Mouse (Mus musculus): Measurements from ENCODE around the gene S100a4. TPM values are rescaled to one million over a fixed set of nuclear protein-coding genes. Genes with fewer than 3 reads are reported as not detected.

The S100a4 gene
- polyA plus RNA-seq, 1 experiment: 454 TPM

- TF ChIP-seq CTCF (IDR thresholded peaks at IDR 0.05; ENCODE audit: borderline replicate concordance, insufficient read depth, low read length): no peak
- no peak for TF ChIP-seq POLR2A (IDR thresholded peaks at IDR 0.05; ENCODE audit: low read depth, low read length)
- Histone ChIP-seq H3K4me3 (ENCODE audit: insufficient read depth, low read length) (no peak overlapping the region), H3K27ac (ENCODE audit: insufficient read depth, low read length) (no peak overlapping the region), H3K4me1 (ENCODE audit: control insufficient read depth, insufficient read depth, low read length) (no peaks in the 10 kb centered on the region)
Observed at GRCm38 (mm10) chr3:90629298-90629697, 25.7 kb downstream of the S100a4 start.

- TF ChIP-seq POLR2A (IDR thresholded peaks at IDR 0.05; ENCODE audit: low read depth, low read length): no peak
- no peak for TF ChIP-seq CTCF (IDR thresholded peaks at IDR 0.05; ENCODE audit: borderline replicate concordance, insufficient read depth, low read length)
- Histone ChIP-seq H3K4me1 (ENCODE audit: control insufficient read depth, insufficient read depth, low read length) (no peaks in the 10 kb centered on the region), H3K27ac (ENCODE audit: insufficient read depth, low read length) (no peak overlapping the region), H3K4me3 (ENCODE audit: insufficient read depth, low read length) (no peak overlapping the region)
Observed at GRCm38 (mm10) chr3:90631984-90632383, 28.4 kb downstream of the S100a4 start.

- Histone ChIP-seq H3K27ac (ENCODE audit: insufficient read depth, low read length) (no peak overlapping the region), H3K4me1 (ENCODE audit: control insufficient read depth, insufficient read depth, low read length) (no peaks in the 10 kb centered on the region), H3K4me3 (ENCODE audit: insufficient read depth, low read length) (no peak overlapping the region)
- TF ChIP-seq POLR2A (IDR thresholded peaks at IDR 0.05; ENCODE audit: low read depth, low read length) (no peak), CTCF (IDR thresholded peaks at IDR 0.05; ENCODE audit: borderline replicate concordance, insufficient read depth, low read length) (no peak)
Observed at GRCm38 (mm10) chr3:90638511-90639275, 35.1 kb downstream of the S100a4 start.

GRCm38 (mm10) chr3:90639511-90640154 is 36.1 kb downstream of the S100a4 start:
- TF ChIP-seq POLR2A (IDR thresholded peaks at IDR 0.05; ENCODE audit: low read depth, low read length): no peak
- no peak for TF ChIP-seq CTCF (IDR thresholded peaks at IDR 0.05; ENCODE audit: borderline replicate concordance, insufficient read depth, low read length)
- no peak overlapping the region for H3K4me3 ChIP-seq (ENCODE audit: insufficient read depth, low read length)
- no peaks in the 10 kb centered on the region for H3K4me1 ChIP-seq (ENCODE audit: control insufficient read depth, insufficient read depth, low read length)
- H3K27ac ChIP-seq (ENCODE audit: insufficient read depth, low read length): no peak overlapping the region

GRCm38 (mm10) chr3:90640981-90641380 is 37.4 kb downstream of the S100a4 start:
- no peaks in the 10 kb centered on the region; the same call in 1 of the 2 replicates for H3K4me1 ChIP-seq (ENCODE audit: control insufficient read depth, insufficient read depth, low read length)
- TF ChIP-seq POLR2A (IDR thresholded peaks at IDR 0.05; ENCODE audit: low read depth, low read length) (no peak), CTCF (IDR thresholded peaks at IDR 0.05; ENCODE audit: borderline replicate concordance, insufficient read depth, low read length) (no peak)
- no peak overlapping the region for H3K4me3 ChIP-seq (ENCODE audit: insufficient read depth, low read length)
- H3K27ac ChIP-seq (ENCODE audit: insufficient read depth, low read length): no peak overlapping the region

GRCm38 (mm10) chr3:90644220-90644619 is 40.6 kb downstream of the S100a4 start:
- H3K4me3 ChIP-seq (ENCODE audit: insufficient read depth, low read length): no peak overlapping the region
- no peak for TF ChIP-seq POLR2A (IDR thresholded peaks at IDR 0.05; ENCODE audit: low read depth, low read length)
- peak; percentile 67; the same call in 1 of the 2 replicates for TF ChIP-seq CTCF (IDR thresholded peaks at IDR 0.05; ENCODE audit: borderline replicate concordance, insufficient read depth, low read length)
- no peaks in the 10 kb centered on the region; the same call in 1 of the 2 replicates for H3K4me1 ChIP-seq (ENCODE audit: control insufficient read depth, insufficient read depth, low read length)
- no peak overlapping the region for H3K27ac ChIP-seq (ENCODE audit: insufficient read depth, low read length)

GRCm38 (mm10) chr3:90647291-90647690 is 43.7 kb downstream of the S100a4 start:
- TF ChIP-seq POLR2A (IDR thresholded peaks at IDR 0.05; ENCODE audit: low read depth, low read length) (no peak), CTCF (IDR thresholded peaks at IDR 0.05; ENCODE audit: borderline replicate concordance, insufficient read depth, low read length) (no peak)
- Histone ChIP-seq H3K4me1 (ENCODE audit: control insufficient read depth, insufficient read depth, low read length) (no peaks in the 10 kb centered on the region; the same call in 1 of the 2 replicates), H3K4me3 (ENCODE audit: insufficient read depth, low read length) (no peak overlapping the region), H3K27ac (ENCODE audit: insufficient read depth, low read length) (no peak overlapping the region)

GRCm38 (mm10) chr3:90648981-90649380 is 45.4 kb downstream of the S100a4 start:
- H3K4me1 ChIP-seq (ENCODE audit: control insufficient read depth, insufficient read depth, low read length): peaks cover 3% of the 10 kb centered on the region; the same call in 1 of the 2 replicates
- no peak overlapping the region for H3K27ac ChIP-seq (ENCODE audit: insufficient read depth, low read length)
- H3K4me3 ChIP-seq (ENCODE audit: insufficient read depth, low read length): no peak overlapping the region
- TF ChIP-seq POLR2A (IDR thresholded peaks at IDR 0.05; ENCODE audit: low read depth, low read length): no peak
- no peak for TF ChIP-seq CTCF (IDR thresholded peaks at IDR 0.05; ENCODE audit: borderline replicate concordance, insufficient read depth, low read length)

GRCm38 (mm10) chr3:90649832-90650231 is 46.3 kb downstream of the S100a4 start:
- TF ChIP-seq POLR2A (IDR thresholded peaks at IDR 0.05; ENCODE audit: low read depth, low read length) (no peak), CTCF (IDR thresholded peaks at IDR 0.05; ENCODE audit: borderline replicate concordance, insufficient read depth, low read length) (no peak)
- H3K4me1 ChIP-seq (ENCODE audit: control insufficient read depth, insufficient read depth, low read length): peaks cover 3% of the 10 kb centered on the region; the same call in 1 of the 2 replicates
- no peak overlapping the region for H3K27ac ChIP-seq (ENCODE audit: insufficient read depth, low read length)
- H3K4me3 ChIP-seq (ENCODE audit: insufficient read depth, low read length): no peak overlapping the region

All from embryonic fibroblast, embryonic 13.5 days (primary cell).